Mouse (Mus musculus): Measurements from ENCODE around the gene Dennd6b. TPM values are rescaled to one million over a fixed set of nuclear protein-coding genes. Genes with fewer than 3 reads are reported as not detected.

The Dennd6b gene
- polyA plus RNA-seq, 1 experiment from 2014 or later = 71.4 TPM

- Histone ChIP-seq H3K4me1 (replicated peaks; ENCODE audit: control insufficient read depth, insufficient read depth, low read length) (peaks cover 67% of the 10 kb centered on the region), H3K4me3 (replicated peaks; ENCODE audit: low read length) (no peak overlapping the region), H3K27me3 (ENCODE audit: control insufficient read depth, insufficient read depth, low read length) (no peaks in the 10 kb centered on the region), H3K27ac (no peak overlapping the region), H3K9ac (no peak overlapping the region), H3K36me3 (replicated peaks; ENCODE audit: control insufficient read depth, insufficient read depth) (peaks cover 34% of the 10 kb centered on the region), H3K4me2 (replicated peaks) (peak overlapping the region; percentile 99; the same call in 1 of the 2 replicates), H3K9me3 (ENCODE audit: control insufficient read depth, low read length) (no peaks in the 10 kb centered on the region)
- 91% methylated on average over 5 of the region's 5 CpGs for WGBS
- DNase-seq (ENCODE audit: low spot score) (no peak), ATAC-seq (ENCODE audit: low FRiP score) (no peak)
Observed at GRCm38 (mm10) chr15:89171526-89172051, 24.7 kb downstream of the Dennd6b start.

- 70% methylated on average over 3 of the region's 3 CpGs for WGBS
- ATAC-seq (ENCODE audit: low FRiP score) = no peak
- Histone ChIP-seq H3K36me3 (replicated peaks; ENCODE audit: control insufficient read depth, insufficient read depth) (peaks cover 49% of the 10 kb centered on the region), H3K4me2 (replicated peaks) (no peak overlapping the region), H3K27me3 (ENCODE audit: control insufficient read depth, insufficient read depth, low read length) (no peaks in the 10 kb centered on the region), H3K4me1 (replicated peaks; ENCODE audit: control insufficient read depth, insufficient read depth, low read length) (peaks cover 53% of the 10 kb centered on the region), H3K9ac (no peak overlapping the region), H3K27ac (peak overlapping the region; percentile 61; the same call in 1 of the 2 replicates), H3K4me3 (replicated peaks; ENCODE audit: low read length) (no peak overlapping the region), H3K9me3 (ENCODE audit: control insufficient read depth, low read length) (no peaks in the 10 kb centered on the region)
- no peak for DNase-seq (ENCODE audit: low spot score)
Observed at GRCm38 (mm10) chr15:89170102-89170501, 26.2 kb downstream of the Dennd6b start.

DNA sequence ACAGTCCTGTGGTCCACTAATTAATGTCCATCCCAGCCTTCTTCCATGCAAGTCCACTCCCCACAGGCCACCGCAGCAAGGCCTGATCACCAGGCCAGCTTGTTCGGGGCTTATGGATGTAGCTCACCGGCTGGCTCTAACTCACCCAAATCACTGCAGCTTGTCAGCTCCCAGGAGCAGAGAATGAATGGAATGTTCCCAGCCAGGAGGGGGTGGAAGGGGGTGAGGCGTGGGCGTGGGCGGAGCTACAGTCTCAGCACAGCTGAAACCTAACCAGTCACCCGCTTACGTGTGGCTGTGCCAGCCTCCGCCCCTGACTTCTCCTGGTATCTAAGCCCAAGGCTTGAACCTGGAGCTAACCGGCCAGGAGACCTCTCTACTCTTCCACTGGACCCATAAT lies 26.9 kb downstream of the Dennd6b start:
- Histone ChIP-seq H3K27ac (peak overlapping the region; percentile 61; the same call in 1 of the 2 replicates), H3K4me1 (replicated peaks; ENCODE audit: control insufficient read depth, insufficient read depth, low read length) (peaks cover 47% of the 10 kb centered on the region), H3K4me2 (replicated peaks) (peak overlapping the region; percentile 13), H3K27me3 (ENCODE audit: control insufficient read depth, insufficient read depth, low read length) (no peaks in the 10 kb centered on the region), H3K9ac (peak overlapping the region; percentile 17; the same call in 1 of the 2 replicates), H3K9me3 (ENCODE audit: control insufficient read depth, low read length) (no peaks in the 10 kb centered on the region), H3K4me3 (replicated peaks; ENCODE audit: low read length) (no peak overlapping the region), H3K36me3 (replicated peaks; ENCODE audit: control insufficient read depth, insufficient read depth) (peaks cover 55% of the 10 kb centered on the region)
- DNase-seq (ENCODE audit: low spot score) (peak; percentile 59), ATAC-seq (ENCODE audit: low FRiP score) (peak; percentile 38)
- WGBS = 6% methylated on average over 10 of the region's 10 CpGs

GRCm38 (mm10) chr15:89168922-89169321 lies 27.4 kb downstream of the Dennd6b start:
- DNase-seq (ENCODE audit: low spot score) (no peak), ATAC-seq (ENCODE audit: low FRiP score) (no peak)
- Histone ChIP-seq H3K36me3 (replicated peaks; ENCODE audit: control insufficient read depth, insufficient read depth) (peaks cover 61% of the 10 kb centered on the region), H3K9me3 (ENCODE audit: control insufficient read depth, low read length) (no peaks in the 10 kb centered on the region), H3K4me1 (replicated peaks; ENCODE audit: control insufficient read depth, insufficient read depth, low read length) (peaks cover 42% of the 10 kb centered on the region), H3K9ac (no peak overlapping the region), H3K4me3 (replicated peaks; ENCODE audit: low read length) (no peak overlapping the region), H3K4me2 (replicated peaks) (peak overlapping the region; percentile 13; the same call in 1 of the 2 replicates), H3K27ac (peak overlapping the region; percentile 61; the same call in 1 of the 2 replicates), H3K27me3 (ENCODE audit: control insufficient read depth, insufficient read depth, low read length) (no peaks in the 10 kb centered on the region)
- WGBS = 52% methylated on average over 10 of the region's 10 CpGs

DNA sequence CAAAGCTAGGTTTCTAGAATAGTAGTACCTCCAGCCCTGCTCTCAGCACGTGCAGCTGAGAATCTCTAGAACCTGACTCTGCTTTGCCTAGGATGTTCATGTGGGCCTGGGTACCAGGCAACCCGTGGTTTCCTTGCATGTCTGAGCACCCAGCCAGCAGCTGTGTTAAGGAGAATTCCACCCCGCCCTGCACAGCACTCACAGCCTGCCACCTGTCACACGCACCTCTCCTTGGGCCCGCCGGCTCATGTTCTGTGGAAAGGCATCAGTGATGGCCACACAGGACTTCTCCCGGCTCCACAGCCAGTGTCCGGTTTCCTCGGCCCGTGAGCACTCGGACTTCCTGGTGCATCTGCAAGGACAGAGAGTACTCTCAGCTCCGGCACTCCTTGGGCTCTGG lies 30.8 kb downstream of the Dennd6b start:
- ATAC-seq (ENCODE audit: low FRiP score) (no peak), DNase-seq (ENCODE audit: low spot score) (no peak)
- H3K9ac ChIP-seq = no peak overlapping the region
- no peak overlapping the region for H3K4me3 ChIP-seq (replicated peaks; ENCODE audit: low read length)
- peaks cover 95% of the 10 kb centered on the region for H3K36me3 ChIP-seq (replicated peaks; ENCODE audit: control insufficient read depth, insufficient read depth)
- no peak overlapping the region for H3K27ac ChIP-seq
- no peaks in the 10 kb centered on the region for H3K9me3 ChIP-seq (ENCODE audit: control insufficient read depth, low read length)
- peaks cover 17% of the 10 kb centered on the region for H3K4me1 ChIP-seq (replicated peaks; ENCODE audit: control insufficient read depth, insufficient read depth, low read length)
- H3K27me3 ChIP-seq (ENCODE audit: control insufficient read depth, insufficient read depth, low read length) = no peaks in the 10 kb centered on the region
- H3K4me2 ChIP-seq (replicated peaks) = no peak overlapping the region
- WGBS = 96% methylated on average over 12 of the region's 12 CpGs

DNA sequence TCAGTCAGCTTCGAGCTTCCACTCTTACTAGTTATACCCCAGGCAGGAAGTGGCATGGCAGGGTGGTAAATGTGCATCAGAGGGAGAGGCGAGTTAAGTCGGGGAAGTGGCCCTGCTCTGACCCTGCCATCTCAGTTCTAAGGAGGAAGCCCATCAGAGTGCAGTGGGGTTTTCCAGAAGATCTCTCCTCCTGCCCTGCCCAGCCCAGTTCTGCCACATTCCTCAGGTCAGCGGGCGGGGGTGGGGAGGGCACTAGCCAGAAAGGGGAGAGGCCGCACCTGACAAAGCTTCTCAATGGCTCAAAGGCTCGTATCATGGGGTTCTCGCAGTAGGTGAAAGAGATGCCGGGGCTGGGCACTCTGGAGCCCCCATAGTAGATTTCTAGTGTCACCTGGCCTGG lies 34.9 kb downstream of the Dennd6b start:
- Histone ChIP-seq H3K9me3 (ENCODE audit: control insufficient read depth, low read length) (no peaks in the 10 kb centered on the region), H3K36me3 (replicated peaks; ENCODE audit: control insufficient read depth, insufficient read depth) (peaks cover 100% of the 10 kb centered on the region), H3K4me2 (replicated peaks) (no peak overlapping the region), H3K9ac (no peak overlapping the region), H3K4me3 (replicated peaks; ENCODE audit: low read length) (no peak overlapping the region), H3K27me3 (ENCODE audit: control insufficient read depth, insufficient read depth, low read length) (no peaks in the 10 kb centered on the region), H3K4me1 (replicated peaks; ENCODE audit: control insufficient read depth, insufficient read depth, low read length) (no peaks in the 10 kb centered on the region), H3K27ac (no peak overlapping the region)
- no peak for DNase-seq (ENCODE audit: low spot score)
- WGBS = 95% methylated on average over 9 of the region's 9 CpGs
- ATAC-seq (ENCODE audit: low FRiP score) = no peak

GRCm38 (mm10) chr15:89158516-89158915 lies 37.8 kb downstream of the Dennd6b start:
- Histone ChIP-seq H3K4me1 (replicated peaks; ENCODE audit: control insufficient read depth, insufficient read depth, low read length) (no peaks in the 10 kb centered on the region), H3K36me3 (replicated peaks; ENCODE audit: control insufficient read depth, insufficient read depth) (peaks cover 100% of the 10 kb centered on the region), H3K27ac (no peak overlapping the region), H3K27me3 (ENCODE audit: control insufficient read depth, insufficient read depth, low read length) (no peaks in the 10 kb centered on the region), H3K9ac (no peak overlapping the region), H3K4me2 (replicated peaks) (no peak overlapping the region), H3K9me3 (ENCODE audit: control insufficient read depth, low read length) (no peaks in the 10 kb centered on the region), H3K4me3 (replicated peaks; ENCODE audit: low read length) (no peak overlapping the region)
- ATAC-seq (ENCODE audit: low FRiP score) = 0 out of 2 replicates have a peak, but pooled peaks have one; percentile 22
- 95% methylated on average over 16 of the region's 16 CpGs for WGBS
- DNase-seq (ENCODE audit: low spot score) = no peak

GRCm38 (mm10) chr15:89157954-89158353 lies 38.3 kb downstream of the Dennd6b start:
- Histone ChIP-seq H3K36me3 (replicated peaks; ENCODE audit: control insufficient read depth, insufficient read depth) (peaks cover 97% of the 10 kb centered on the region), H3K9ac (no peak overlapping the region), H3K4me2 (replicated peaks) (no peak overlapping the region), H3K9me3 (ENCODE audit: control insufficient read depth, low read length) (no peaks in the 10 kb centered on the region), H3K27me3 (ENCODE audit: control insufficient read depth, insufficient read depth, low read length) (no peaks in the 10 kb centered on the region), H3K4me3 (replicated peaks; ENCODE audit: low read length) (no peak overlapping the region), H3K4me1 (replicated peaks; ENCODE audit: control insufficient read depth, insufficient read depth, low read length) (no peaks in the 10 kb centered on the region), H3K27ac (no peak overlapping the region)
- WGBS = 71% methylated on average over 7 of the region's 7 CpGs
- ATAC-seq (ENCODE audit: low FRiP score) (peak; percentile 24; the same call in 1 of the 2 replicates), DNase-seq (ENCODE audit: low spot score) (peak; percentile 71)

DNA sequence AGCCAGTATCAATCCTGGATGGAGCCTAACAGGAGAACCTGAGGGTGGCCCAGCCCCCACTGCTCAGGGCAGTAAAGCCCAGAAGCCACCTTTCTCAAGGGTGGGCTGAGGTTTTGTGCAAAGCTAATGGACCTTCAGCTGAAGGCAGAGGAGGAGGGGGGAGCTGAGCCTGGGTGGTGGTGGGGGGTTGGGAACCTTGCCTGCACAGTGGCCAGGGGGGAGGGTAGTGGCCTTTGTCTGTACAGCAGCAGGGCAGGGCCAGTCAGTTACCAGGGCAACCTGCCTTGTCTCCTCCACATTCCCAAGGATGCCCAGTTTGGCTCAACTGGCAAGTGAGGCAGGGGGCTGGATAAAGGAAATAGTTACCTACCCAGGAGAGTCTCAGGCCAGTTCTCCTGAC lies 44.0 kb downstream of the Dennd6b start:
- DNase-seq (ENCODE audit: low spot score) (no peak), ATAC-seq (ENCODE audit: low FRiP score) (peak; percentile 35; the same call in 1 of the 2 replicates)
- Histone ChIP-seq H3K36me3 (replicated peaks; ENCODE audit: control insufficient read depth, insufficient read depth) (peaks cover 41% of the 10 kb centered on the region), H3K9me3 (ENCODE audit: control insufficient read depth, low read length) (no peaks in the 10 kb centered on the region), H3K4me3 (replicated peaks; ENCODE audit: low read length) (no peak overlapping the region), H3K9ac (0 out of 2 replicates have a peak overlapping the region, but pooled peaks have one; percentile 16), H3K27me3 (ENCODE audit: control insufficient read depth, insufficient read depth, low read length) (no peaks in the 10 kb centered on the region), H3K27ac (peak overlapping the region; percentile 67), H3K4me2 (replicated peaks) (no peak overlapping the region), H3K4me1 (replicated peaks; ENCODE audit: control insufficient read depth, insufficient read depth, low read length) (peaks cover 29% of the 10 kb centered on the region)

DNA sequence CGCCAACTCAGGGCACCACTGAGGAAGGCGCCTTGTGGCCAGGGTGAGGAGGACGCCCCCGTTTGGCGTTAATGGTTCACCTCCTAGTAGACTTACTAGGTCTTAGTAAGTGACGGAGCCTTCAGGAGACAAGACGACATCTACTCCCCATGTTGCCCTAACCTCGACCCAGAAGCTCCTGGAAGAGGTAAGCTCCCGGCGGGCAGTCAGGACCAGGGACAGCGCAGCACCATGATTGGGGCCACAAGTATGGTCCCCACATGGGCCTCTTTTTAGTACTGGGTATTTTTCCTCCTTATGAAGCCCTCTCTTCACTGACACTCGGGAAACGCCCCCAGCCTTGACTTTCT lies 46.3 kb downstream of the Dennd6b start:
- peak overlapping the region; percentile 90 for H3K27ac ChIP-seq
- peaks cover 26% of the 10 kb centered on the region for H3K36me3 ChIP-seq (replicated peaks; ENCODE audit: control insufficient read depth, insufficient read depth)
- no peaks in the 10 kb centered on the region for H3K27me3 ChIP-seq (ENCODE audit: control insufficient read depth, insufficient read depth, low read length)
- peak overlapping the region; percentile 87 for H3K4me2 ChIP-seq (replicated peaks)
- WGBS = 2% methylated on average over 13 of the region's 13 CpGs
- peaks cover 45% of the 10 kb centered on the region for H3K4me1 ChIP-seq (replicated peaks; ENCODE audit: control insufficient read depth, insufficient read depth, low read length)
- DNase-seq (ENCODE audit: low spot score) = no peak
- H3K9me3 ChIP-seq (ENCODE audit: control insufficient read depth, low read length) = no peaks in the 10 kb centered on the region
- H3K9ac ChIP-seq = peak overlapping the region; percentile 88
- ATAC-seq (ENCODE audit: low FRiP score) = no peak
- H3K4me3 ChIP-seq (replicated peaks; ENCODE audit: low read length) = peak overlapping the region; percentile 53

All from hindbrain, embryonic 14.5 days (tissue).